Mouse (Mus musculus): ENCODE results near the gene Rsph3b.
"Not testable (repeated sequence)": the region's sequence is repeated elsewhere in the genome, so short reads cannot be mapped to it uniquely, and the experiment has no call there.

GRCm38 (mm10) chr17:6947637-6947983 is 872 bp downstream of the Rsph3b start:
- TF ChIP-seq CTCF (IDR thresholded peaks at IDR 0.05; ENCODE audit: insufficient read depth, low read length); POLR2A (IDR thresholded peaks at IDR 0.05; ENCODE audit: borderline replicate concordance, extremely low read depth, low read depth, low read length): not testable (repeated sequence)

Data from lung, adult 2 months (tissue).